Mouse (Mus musculus) thymus, adult 18-20 months (tissue): Measurements from ENCODE around the gene Frrs1.

Experiments used
- DNase-seq, 2 experiments: peaks; one replicate each; pipeline ENCODE4 v3.0.0; 2022; ENCODE audit warnings: mixed read lengths in 2 of 2

Frrs1 gene

GRCm38 (mm10) chr3:116917016-116917415, 57.8 kb downstream of the Frrs1 start:
- DNase-seq = no peak

GRCm38 (mm10) chr3:116921535-116921934, 62.3 kb downstream of the Frrs1 start:
- no peak for DNase-seq

GRCm38 (mm10) chr3:116923042-116923441, 63.8 kb downstream of the Frrs1 start:
- no peak for DNase-seq

GRCm38 (mm10) chr3:116928994-116929393, 69.7 kb downstream of the Frrs1 start:
- no peak for DNase-seq

- DNase-seq = no peak
Observed at GRCm38 (mm10) chr3:116933158-116933557, 73.9 kb downstream of the Frrs1 start.

- DNase-seq = no peak
Observed at GRCm38 (mm10) chr3:116936934-116937691, 77.8 kb downstream of the Frrs1 start.

- DNase-seq = no peak
Observed at GRCm38 (mm10) chr3:116940804-116941558, 81.7 kb downstream of the Frrs1 start.

- no peak for DNase-seq
Observed at GRCm38 (mm10) chr3:116941559-116942117, 82.4 kb downstream of the Frrs1 start.

- DNase-seq = no peak
Observed at GRCm38 (mm10) chr3:116942751-116943150, 83.5 kb downstream of the Frrs1 start.

GRCm38 (mm10) chr3:116943422-116943821, 84.2 kb downstream of the Frrs1 start:
- no peak for DNase-seq

GRCm38 (mm10) chr3:116946476-116946875, 87.2 kb downstream of the Frrs1 start:
- no peak for DNase-seq

GRCm38 (mm10) chr3:116950665-116951115, 91.4 kb downstream of the Frrs1 start:
- DNase-seq = no peak

- DNase-seq = no peak
Observed at GRCm38 (mm10) chr3:116951489-116951888, 92.2 kb downstream of the Frrs1 start.

GRCm38 (mm10) chr3:116952242-116952899, 93.1 kb downstream of the Frrs1 start:
- no peak for DNase-seq

- DNase-seq = no peak
Observed at GRCm38 (mm10) chr3:116953366-116953765, 94.1 kb downstream of the Frrs1 start.

GRCm38 (mm10) chr3:116955061-116955460, 95.8 kb downstream of the Frrs1 start:
- no peak for DNase-seq
